Mouse (Mus musculus) hindlimb bud, embryonic 11.5 days (tissue): ENCODE measurements at regions not wholly inside any gene's neighbourhood (a gene's known extent, or its start where the extent isn't known, plus 50 kb on each side); places are given as distances from the start of the nearest gene placed in this dataset.

ENCODE experiments used
- DNase-seq: peaks from one replicate; pipeline ENCODE4 v3.0.0-alpha.2; 2012; ENCODE audit warnings: low read depth, low spot score; ENCODE audit errors: extremely low spot score

DNA sequence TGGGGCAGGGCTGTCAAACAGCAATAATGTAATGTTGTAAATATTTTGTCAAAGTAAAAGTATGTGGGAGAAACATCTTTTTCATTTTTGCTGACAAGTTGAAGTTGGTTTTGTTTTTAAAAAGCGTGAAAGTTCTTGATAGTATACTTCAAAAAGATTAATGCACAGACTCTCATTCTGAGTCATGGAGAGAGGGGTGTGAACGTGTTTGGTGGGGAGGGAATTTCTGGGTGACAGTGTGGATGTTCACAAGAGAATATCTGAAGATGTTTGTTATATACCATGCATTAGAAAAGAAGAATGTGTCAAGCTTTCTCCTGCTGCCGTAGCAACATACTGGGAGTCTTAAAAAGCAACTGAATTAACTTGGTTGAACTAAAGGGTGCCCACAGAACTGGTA lies 57.0 kb downstream of the Rps29 start:
- DNase-seq, result no peak

DNA sequence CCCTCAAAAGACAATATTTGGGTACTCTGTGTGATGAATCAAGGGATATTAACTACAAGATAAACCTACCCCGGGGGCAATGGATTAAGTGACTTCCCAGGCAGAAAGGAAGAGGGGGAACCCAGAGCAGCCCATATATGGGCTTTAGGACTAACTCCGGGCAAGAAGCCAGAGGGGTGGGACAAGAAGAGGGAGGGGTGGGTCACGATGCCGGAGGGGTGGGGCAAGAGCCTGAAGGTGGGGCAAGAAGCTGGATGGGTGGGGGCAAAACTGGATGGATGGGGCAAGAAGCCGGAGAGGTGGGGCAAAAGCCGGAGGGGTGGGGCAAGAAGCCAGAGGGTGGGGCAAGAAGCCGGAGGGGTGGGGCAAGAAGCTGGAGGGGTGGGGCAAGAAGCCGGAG lies 64.1 kb downstream of the Rps29 start:
- DNase-seq, result no peak

DNA sequence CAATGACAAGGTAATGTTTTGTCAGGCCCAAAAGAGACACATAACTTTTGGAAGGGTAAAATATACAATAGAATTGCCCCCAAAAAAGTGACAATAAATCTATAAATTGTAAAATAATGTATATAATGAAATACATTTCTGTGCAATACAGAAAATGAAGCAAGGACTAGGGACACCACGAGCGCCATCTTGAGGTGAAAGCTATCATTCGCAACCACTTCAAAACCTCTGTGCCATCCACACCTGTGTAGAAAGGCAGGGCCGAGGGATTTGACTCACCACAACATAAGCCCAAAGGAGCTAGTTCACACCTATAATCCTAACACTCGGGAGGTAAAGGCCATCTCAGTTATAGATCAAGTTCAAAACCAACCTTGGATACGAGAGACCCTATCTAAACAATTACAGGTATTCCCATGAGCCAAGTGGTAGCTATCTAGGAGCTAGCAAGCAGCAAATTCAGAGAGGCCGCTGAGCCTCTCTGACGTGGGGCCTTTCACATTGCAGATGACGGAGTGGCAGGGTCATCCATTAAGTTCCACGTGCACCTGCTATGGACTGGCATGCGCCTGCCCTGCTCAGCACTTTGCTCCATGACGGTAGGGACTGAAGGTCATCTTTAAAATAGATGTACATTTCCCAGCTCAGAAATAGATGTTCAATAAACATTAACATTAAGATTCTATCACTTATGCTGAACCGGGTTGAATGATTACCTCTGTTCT lies 65.8 kb downstream of the Rps29 start:
- DNase-seq, result no peak

DNA sequence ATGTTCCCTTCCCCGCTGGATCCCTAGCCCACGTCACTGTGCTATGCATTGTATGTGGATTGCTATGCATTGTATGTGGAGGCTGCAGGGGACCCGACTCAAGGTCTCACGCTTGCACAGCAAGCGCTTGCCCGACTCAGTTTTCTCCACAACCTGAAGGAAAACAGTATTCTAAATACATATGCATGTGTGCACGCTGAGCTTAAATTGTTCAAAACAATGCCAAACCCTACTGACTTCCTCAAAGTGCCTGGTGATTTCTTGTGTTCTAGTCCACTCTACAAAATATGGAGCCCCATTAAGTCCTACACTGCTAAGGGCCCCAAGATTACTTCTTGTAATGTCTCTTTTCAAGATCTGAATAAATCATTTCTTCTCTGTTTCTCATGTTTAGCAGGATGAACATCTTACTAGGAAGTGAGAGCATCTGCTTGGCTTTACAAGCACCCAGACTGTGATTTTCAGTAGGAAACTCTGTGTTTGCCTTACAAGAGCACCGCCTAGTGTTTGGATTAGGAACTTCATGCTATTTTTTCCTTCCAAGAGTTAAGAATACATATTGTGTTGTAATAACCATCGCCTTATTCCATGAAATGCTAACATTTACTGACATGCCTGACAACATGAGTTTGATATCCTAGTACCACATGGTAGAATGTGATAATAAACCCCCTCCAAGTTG lies 70.9 kb downstream of the Rps29 start:
- DNase-seq, result no peak

DNA sequence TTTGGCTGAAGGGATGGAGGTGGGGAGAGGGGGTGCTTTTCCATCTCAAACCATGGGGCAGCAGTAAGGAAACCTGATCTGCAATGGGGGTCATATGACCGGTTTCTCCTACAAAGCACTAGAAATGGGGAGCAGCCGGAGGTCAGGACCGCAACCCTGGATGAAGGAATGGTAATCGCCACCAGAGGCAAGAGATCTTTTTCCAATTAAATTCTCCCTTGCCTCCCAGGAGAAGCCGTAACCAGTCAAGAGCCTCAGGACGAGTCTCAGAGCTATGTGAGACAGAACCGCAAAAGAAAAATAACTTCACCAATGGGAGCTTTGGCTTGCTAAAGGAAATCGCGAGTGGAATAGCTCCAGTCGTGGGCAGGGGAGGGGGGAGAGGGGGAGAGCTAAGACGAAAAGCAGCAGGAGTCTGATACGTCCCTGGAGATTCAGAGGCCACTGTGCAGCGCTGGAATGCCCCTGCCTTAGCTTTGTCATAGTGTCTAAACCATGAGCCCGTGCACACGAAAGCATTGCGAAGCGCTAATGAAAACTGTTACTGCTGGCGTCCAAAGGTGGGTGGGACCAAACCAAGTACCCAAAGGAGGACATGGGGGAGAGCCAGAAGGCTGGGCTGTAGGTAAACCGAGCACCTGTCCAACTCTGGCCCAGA lies 73.3 kb downstream of the Rps29 start:
- no peak for DNase-seq

DNA sequence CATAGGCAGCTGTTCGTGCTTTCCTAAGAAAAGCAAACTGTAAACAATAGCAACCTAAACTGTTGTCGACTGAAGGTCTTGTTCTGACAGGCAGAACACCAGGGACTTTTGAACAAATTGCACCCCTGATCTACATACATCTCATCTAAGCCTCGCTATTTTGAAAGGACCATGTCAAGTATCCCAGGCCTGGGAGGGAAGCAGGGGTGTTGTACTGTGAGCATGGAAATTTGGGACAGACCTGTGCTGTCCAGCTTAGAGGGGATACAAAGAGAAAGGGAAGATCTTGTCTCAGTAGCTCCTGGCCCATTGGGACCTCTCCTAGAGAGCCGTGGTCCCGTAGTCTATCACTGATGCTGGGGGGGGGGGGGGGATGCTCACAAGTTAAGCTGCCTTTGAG lies 74.3 kb downstream of the Rps29 start:
- DNase-seq, result no peak

DNA sequence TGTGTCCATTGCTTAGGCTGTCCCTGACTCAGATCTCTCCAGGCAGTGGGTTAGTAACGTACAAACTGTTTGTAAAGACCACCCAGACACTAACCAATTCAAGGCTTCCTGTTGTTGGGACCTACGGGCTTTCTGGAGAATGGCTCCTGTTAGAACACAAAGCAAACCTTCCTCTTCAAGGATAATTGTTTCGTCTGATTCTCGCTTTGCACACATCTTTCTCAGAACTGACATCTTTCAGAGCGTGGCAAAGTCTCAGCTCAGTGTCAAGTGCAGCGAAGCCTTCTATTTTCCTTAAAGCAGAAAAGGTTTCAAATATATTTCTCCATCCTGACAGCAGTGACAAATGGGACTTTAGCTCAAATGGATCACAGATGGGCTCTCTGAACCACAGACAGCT lies 76.9 kb downstream of the Rps29 start:
- no peak for DNase-seq

DNA sequence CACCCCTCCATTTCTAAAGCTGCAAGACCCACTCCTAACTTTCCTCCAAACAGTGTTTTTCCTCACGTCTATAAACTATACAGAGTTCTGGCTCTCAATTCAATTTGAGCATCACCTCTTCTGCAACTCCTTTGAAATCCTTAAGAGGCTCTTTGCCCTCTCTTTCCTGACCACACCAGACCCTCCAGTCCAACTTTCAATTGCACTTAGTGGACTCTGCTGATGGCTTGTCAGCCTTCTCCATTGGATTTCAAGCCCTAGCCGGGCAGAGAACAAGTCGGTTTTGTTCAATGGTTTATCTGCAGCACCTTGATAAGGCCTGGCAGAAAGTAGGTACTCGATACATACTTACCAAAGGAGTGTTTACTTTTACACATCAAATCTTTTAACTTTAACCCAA lies 119.4 kb downstream of the Rps29 start:
- DNase-seq, result no peak

DNA sequence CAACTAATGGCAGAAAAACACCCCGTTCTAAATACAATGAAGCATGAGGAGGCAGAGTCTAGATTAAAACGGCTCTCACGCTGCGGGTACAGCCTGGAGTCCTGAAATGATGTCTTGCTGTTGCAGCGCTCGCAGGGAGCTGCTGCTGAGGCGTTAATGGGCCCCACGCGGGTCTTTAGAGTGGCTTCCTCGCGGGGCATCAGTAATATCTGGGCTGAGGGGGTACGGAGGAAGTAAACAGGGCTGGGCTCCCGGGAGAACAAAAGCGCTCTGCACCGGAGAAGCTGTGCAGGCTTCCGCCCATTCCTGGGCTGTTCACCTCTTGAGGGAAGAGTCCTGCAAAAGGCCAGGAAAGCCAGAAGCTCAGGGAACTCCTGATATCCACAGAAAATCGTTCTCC lies 135.4 kb downstream of the Rps29 start:
- DNase-seq, result no peak

DNA sequence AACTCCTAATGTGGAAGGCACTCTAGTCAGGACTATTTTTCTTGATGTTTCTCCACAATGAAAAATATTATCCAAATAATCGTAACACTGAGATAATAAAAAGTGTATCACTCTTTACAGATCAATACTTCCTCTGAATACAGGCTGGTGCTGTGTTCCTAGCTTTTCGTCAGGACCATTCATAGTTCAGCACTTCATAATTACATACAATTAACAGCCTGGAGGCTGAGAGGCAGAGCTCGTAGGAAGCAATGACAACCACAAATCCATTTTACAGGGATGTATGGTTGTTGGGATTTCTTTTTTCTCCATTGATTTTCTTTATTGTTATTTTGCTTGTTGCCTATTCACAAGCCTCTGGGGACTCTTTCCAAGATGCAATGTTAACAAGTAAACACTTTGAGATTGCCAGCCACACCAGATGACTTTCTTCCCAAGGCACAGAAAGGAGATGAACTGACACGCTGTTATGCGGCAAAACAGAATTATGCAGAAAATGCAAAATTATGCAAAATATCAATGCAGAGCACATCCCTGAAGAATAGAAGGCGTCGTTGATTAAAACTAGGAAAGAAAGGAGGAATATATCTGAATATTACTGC lies 142.2 kb downstream of the Rps29 start:
- DNase-seq, result no peak

DNA sequence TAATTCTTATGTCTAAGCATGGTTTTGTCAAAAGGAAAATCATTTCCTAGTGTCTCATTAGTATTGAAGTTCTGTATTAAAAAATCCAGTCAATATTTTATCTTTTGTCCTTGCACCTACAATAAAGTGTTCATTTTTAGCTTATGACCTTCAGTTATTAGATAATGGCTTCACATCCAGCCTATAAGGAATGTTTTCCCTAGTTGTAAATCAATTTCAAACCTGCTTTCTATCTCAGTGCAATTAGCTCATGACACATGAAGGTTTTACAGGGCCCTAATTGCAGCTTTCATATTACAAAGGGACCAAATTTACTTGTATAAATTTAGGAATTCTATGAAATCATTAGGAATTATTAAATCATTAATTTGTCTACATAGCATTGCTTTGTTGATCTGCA lies 153.8 kb downstream of the Rps29 start:
- DNase-seq, result no peak

DNA sequence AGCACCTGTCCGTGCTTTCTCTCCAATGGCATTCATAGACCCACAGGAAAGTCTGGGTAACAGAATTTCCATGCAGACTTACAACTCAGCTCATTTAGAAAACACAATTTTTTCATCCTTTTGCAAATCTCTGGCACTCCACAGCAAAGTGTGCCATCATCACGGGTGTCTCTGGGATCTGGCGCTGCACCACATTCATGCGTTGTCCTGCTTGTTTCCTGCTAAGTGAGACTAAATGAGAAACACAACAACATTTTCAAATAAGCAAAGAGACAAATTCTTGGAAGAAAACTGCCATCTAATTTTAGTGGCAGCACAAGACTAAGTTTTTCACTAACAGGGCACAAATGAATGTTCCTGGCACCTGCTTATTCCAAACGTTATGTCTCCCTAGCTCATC lies 156.9 kb downstream of the Rps29 start:
- DNase-seq, result no peak

DNA sequence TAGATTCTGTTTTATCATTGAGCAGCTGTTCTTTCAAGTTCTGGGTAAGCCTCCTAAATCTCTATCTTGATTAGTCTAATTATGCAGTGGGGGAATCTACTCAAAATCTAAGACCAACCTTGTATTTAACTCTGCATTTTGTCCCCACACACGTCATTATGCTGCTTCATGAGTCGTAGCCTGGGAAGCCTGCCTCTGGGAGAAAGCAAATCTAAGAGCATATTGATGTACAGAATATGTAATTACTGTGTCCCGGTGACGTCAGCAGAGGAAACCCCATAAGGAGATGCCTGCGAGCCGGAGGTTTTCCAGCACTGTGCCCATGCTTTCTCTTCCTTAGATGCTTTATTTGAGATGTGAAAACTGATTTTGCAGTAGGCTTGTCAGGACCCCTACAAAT lies 161.7 kb downstream of the Rps29 start:
- DNase-seq, result no peak

DNA sequence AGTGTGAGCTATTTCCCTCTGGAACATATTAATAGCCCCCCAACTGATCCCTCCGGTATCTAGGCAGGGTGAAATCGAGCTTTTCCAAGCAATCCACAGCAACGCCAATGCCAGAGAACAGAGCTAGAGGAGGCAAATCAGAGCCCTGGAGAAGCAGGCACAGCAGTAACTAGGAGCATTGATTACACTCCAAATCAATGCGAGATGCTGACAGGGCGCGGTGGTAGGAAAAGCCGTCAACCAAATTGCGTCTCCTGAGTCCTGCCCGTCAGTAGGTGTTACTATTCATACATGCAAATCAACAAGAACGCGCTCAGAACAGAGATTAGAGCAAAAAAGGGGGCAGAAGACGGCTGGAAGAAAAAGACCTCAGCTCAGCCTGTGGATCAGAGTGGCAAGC lies 162.2 kb downstream of the Rps29 start:
- no peak for DNase-seq

DNA sequence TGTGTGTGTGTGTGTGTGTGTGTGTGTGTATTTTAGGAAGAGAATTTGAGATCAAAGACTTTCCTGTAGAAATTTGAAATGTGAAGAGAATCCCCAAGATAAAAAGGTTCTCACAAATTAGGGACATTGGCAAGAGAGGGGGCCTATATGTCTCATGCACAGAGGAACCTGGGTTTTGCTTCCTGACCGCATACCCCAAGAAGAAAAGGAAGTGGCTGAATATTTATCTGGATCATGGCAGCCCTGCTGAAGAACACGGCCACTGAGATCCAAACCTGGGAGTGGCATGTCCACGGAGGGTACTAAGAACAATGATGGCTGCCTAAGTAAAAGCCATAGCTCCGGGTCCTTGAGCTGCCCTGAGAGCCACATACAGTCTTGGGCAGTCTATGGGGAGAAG lies 178.3 kb downstream of the Rps29 start:
- DNase-seq, result no peak

DNA sequence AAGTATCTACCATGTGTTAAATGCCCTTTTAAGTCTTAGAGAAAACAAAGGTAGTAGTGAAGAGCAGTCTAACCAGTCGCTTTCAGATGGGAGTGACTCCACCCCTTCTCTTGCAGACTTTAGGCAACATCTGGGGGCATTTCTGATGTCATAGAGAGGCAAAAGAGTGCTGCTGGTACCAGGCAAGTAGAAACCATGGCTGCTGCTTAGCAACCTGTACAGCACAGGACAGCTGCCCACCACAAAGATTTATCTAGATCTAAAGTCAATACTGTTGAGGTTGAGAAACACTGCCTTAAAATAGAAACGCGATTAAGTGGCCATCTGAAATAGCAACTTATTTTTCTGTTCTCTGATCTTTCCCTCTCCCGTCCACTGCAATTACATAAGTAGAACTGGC lies 178.8 kb downstream of the Rps29 start:
- DNase-seq, result no peak

DNA sequence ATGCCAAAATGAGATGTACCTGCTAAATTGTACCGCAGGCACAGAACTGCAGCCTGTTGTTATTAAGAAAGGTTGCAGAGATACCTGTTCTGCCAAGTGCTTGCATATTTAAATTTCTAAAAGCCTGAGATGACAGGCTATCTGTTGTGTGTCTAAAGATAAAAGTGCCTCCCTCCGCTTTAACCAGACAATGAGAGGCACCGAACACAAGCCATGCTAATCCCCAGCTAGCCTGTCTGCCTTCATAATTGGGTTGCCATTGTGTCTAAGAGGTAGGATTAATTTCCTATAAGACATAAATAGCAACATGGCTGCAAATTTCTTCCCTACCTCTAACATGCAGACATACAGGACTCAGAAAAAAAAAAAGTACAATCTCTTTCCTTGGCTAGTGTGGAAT lies 179.8 kb downstream of the Rps29 start:
- no peak for DNase-seq

DNA sequence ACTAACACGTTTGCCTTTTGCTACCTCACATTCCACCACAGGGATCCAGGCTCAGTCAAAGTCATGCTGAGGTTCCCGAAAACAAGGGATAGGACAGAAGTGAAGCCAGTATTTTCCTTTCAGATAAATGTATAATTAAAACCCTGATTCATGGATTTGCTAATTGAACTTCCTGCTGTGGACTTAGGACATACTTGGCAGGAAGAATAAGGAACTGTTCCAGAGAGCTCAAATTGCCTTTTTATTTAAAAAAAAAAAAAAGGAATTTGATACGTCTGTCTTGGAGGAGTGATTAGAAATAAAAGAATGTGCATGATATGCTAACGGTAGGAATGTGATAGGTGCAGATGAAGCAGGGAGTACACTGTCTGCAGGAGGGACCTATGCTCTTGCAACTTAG lies 181.7 kb downstream of the Rps29 start:
- DNase-seq, result no peak

DNA sequence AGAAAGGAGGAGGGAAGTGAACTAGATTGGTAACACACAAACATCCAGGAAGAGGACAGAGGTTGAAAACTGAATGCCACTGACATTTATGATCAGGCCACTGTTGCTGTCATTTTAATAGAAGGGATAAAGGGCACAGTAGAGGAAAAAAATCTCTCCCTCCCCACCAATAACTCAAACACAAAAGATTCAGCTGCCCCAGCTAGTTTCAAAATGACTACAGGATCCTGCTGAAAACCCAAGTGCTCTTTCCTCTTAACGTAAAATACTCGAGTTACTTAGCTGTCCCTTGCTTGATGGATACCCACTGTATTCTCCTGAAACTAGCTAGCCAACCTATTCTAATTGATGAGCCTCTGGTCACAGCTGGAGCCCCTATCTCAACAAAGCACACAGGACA lies 211.7 kb downstream of the Rps29 start:
- no peak for DNase-seq

DNA sequence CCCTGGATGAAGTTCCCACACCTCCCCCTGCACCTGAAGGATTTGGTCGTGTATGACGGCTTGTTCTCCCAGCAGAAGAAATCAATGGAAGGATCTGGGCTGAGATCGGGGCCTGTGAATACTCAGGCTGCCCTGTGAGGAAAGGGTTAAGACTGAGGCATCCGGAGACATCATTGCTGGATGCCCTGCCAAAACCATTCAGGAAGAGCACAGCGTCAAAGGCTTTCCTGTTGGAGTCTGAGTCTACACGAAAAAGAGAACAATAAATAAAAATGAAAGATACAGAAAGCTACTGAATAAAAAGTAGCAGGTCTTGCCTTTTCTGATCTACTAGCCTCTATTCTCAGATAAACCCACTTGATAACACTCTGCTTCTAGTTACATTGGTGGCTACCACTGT lies 248.4 kb downstream of the Rps29 start:
- DNase-seq, result no peak

DNA sequence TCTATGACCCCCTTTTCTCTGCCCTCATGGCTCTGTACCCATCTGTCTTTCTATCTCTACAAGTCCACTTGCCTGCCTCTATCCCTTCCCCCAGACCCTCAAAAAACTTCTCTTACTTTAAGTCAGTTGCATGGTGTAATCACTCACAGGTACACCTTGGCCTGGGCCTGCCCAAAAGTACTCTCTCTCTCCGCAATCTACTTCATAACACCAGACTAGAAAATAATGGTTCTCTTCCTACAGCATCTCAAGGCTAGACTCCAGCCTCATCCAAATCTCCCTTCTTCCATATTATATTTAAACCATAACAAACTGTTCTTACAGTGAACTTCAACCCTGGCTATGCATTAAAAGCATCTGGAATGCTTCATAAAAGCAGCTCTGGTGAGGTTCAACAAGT lies 254.2 kb downstream of the Rps29 start:
- DNase-seq, result peak; percentile 6

DNA sequence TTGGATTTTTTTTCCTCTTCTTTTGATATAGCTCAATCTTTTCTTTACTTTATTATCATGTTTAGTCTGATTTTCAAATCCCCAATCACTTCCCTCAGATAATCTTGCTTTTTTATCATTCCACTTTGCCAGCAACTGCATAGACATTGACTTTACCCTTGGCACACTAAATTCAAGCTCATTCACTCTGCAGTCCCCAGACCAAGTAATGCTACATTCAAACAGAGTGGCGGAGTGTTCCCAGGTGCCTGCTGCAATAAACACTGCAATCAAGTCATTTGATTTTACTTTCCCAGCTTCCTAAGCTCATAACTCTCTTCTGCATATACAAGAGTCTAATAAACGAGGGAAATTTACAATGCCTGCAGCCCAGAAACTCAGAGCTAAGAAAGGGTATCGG lies 269.8 kb downstream of the Rps29 start:
- no peak for DNase-seq
